Mouse (Mus musculus): Measurements from ENCODE around the gene Spred2. TPM values are rescaled to one million over a fixed set of nuclear protein-coding genes. Genes with fewer than 3 reads are reported as not detected.

Spred2 gene
- polyA plus RNA-seq, 1 experiment from 2014 or later, result 5.7 TPM

GRCm38 (mm10) chr11:20020720-20021119 lies 96.5 kb downstream of the Spred2 start:
- peaks cover 74% of the 10 kb centered on the region for H3K36me3 ChIP-seq (ENCODE audit: control insufficient read depth, insufficient read depth)
- 98% methylated on average over 35 of the region's 35 CpGs for WGBS

GRCm38 (mm10) chr11:20022462-20022861 lies 98.3 kb downstream of the Spred2 start:
- no peak for ATAC-seq
- H3K27me3 ChIP-seq (replicated peaks; ENCODE audit: control insufficient read depth, insufficient read depth, low read length), result no peaks in the 10 kb centered on the region
- H3K9ac ChIP-seq (ENCODE audit: low read depth, low read length), result no peak overlapping the region
- no peak overlapping the region for H3K4me3 ChIP-seq (ENCODE audit: low read depth, low read length)
- TF ChIP-seq CTCF (IDR thresholded peaks at IDR 0.05; ENCODE audit: low read depth), result no peak
- no peak overlapping the region for H3K4me2 ChIP-seq (replicated peaks; ENCODE audit: low read depth)
- 94% methylated on average over 2 of the region's 2 CpGs for WGBS
- H3K4me1 ChIP-seq (replicated peaks; ENCODE audit: control insufficient read depth, insufficient read depth, low read length), result no peaks in the 10 kb centered on the region
- H3K9me3 ChIP-seq (ENCODE audit: control insufficient read depth), result peaks cover 8% of the 10 kb centered on the region
- no peak overlapping the region for H3K27ac ChIP-seq (ENCODE audit: low read depth, low read length)
- H3K36me3 ChIP-seq (ENCODE audit: control insufficient read depth, insufficient read depth), result peaks cover 65% of the 10 kb centered on the region

More at GRCm38 (mm10) chr11:20020720-20021119, 96.5 kb downstream of the Spred2 start:
- H3K27me3 ChIP-seq (replicated peaks; ENCODE audit: control insufficient read depth, insufficient read depth, low read length), result no peaks in the 10 kb centered on the region
- no peak overlapping the region for H3K4me2 ChIP-seq (replicated peaks; ENCODE audit: low read depth)
- H3K4me3 ChIP-seq (ENCODE audit: low read depth, low read length), result no peak overlapping the region
- no peak for ATAC-seq
- peaks cover 8% of the 10 kb centered on the region for H3K9me3 ChIP-seq (ENCODE audit: control insufficient read depth)
- H3K27ac ChIP-seq (ENCODE audit: low read depth, low read length), result peak overlapping the region; percentile 46
- TF ChIP-seq CTCF (IDR thresholded peaks at IDR 0.05; ENCODE audit: low read depth), result no peak
- no peaks in the 10 kb centered on the region for H3K4me1 ChIP-seq (replicated peaks; ENCODE audit: control insufficient read depth, insufficient read depth, low read length)
- H3K9ac ChIP-seq (ENCODE audit: low read depth, low read length), result no peak overlapping the region

- ATAC-seq, result no peak
- H3K9ac ChIP-seq (ENCODE audit: low read depth, low read length), result no peak overlapping the region
- H3K27me3 ChIP-seq (replicated peaks; ENCODE audit: control insufficient read depth, insufficient read depth, low read length), result no peaks in the 10 kb centered on the region
- peaks cover 8% of the 10 kb centered on the region for H3K9me3 ChIP-seq (ENCODE audit: control insufficient read depth)
- TF ChIP-seq CTCF (IDR thresholded peaks at IDR 0.05; ENCODE audit: low read depth), result no peak
- H3K27ac ChIP-seq (ENCODE audit: low read depth, low read length), result no peak overlapping the region
- H3K4me3 ChIP-seq (ENCODE audit: low read depth, low read length), result no peak overlapping the region
- no peak overlapping the region for H3K4me2 ChIP-seq (replicated peaks; ENCODE audit: low read depth)
- no peaks in the 10 kb centered on the region for H3K4me1 ChIP-seq (replicated peaks; ENCODE audit: control insufficient read depth, insufficient read depth, low read length)
- peaks cover 62% of the 10 kb centered on the region for H3K36me3 ChIP-seq (ENCODE audit: control insufficient read depth, insufficient read depth)
- 95% methylated on average over 14 of the region's 14 CpGs for WGBS
Observed at GRCm38 (mm10) chr11:20022911-20023482, 98.8 kb downstream of the Spred2 start.

GRCm38 (mm10) chr11:20025899-20026298 lies 101.7 kb downstream of the Spred2 start:
- no peak overlapping the region for H3K9ac ChIP-seq (ENCODE audit: low read depth, low read length)
- no peak overlapping the region for H3K4me3 ChIP-seq (ENCODE audit: low read depth, low read length)
- no peaks in the 10 kb centered on the region for H3K4me1 ChIP-seq (replicated peaks; ENCODE audit: control insufficient read depth, insufficient read depth, low read length)
- no peak overlapping the region for H3K27ac ChIP-seq (ENCODE audit: low read depth, low read length)
- ATAC-seq, result no peak
- peak; percentile 31; the same call in 1 of the 2 replicates for TF ChIP-seq CTCF (IDR thresholded peaks at IDR 0.05; ENCODE audit: low read depth)
- whole genome bisulfite sequencing, result 59% methylated on average over 11 of the region's 11 CpGs
- H3K36me3 ChIP-seq (ENCODE audit: control insufficient read depth, insufficient read depth), result peaks cover 33% of the 10 kb centered on the region
- no peak overlapping the region for H3K4me2 ChIP-seq (replicated peaks; ENCODE audit: low read depth)
- no peaks in the 10 kb centered on the region for H3K27me3 ChIP-seq (replicated peaks; ENCODE audit: control insufficient read depth, insufficient read depth, low read length)
- no peaks in the 10 kb centered on the region; the same call in 1 of the 2 replicates for H3K9me3 ChIP-seq (ENCODE audit: control insufficient read depth)

GRCm38 (mm10) chr11:20027719-20028118 lies 103.5 kb downstream of the Spred2 start:
- no peaks in the 10 kb centered on the region for H3K9me3 ChIP-seq (ENCODE audit: control insufficient read depth)
- ATAC-seq, result 0 out of 2 replicates have a peak, but pooled peaks have one; percentile 28
- H3K4me3 ChIP-seq (ENCODE audit: low read depth, low read length), result no peak overlapping the region
- no peaks in the 10 kb centered on the region for H3K4me1 ChIP-seq (replicated peaks; ENCODE audit: control insufficient read depth, insufficient read depth, low read length)
- H3K27me3 ChIP-seq (replicated peaks; ENCODE audit: control insufficient read depth, insufficient read depth, low read length), result no peaks in the 10 kb centered on the region
- no peak overlapping the region for H3K9ac ChIP-seq (ENCODE audit: low read depth, low read length)
- no peak for TF ChIP-seq CTCF (IDR thresholded peaks at IDR 0.05; ENCODE audit: low read depth)
- H3K27ac ChIP-seq (ENCODE audit: low read depth, low read length), result no peak overlapping the region
- no peak overlapping the region for H3K4me2 ChIP-seq (replicated peaks; ENCODE audit: low read depth)
- H3K36me3 ChIP-seq (ENCODE audit: control insufficient read depth, insufficient read depth), result peaks cover 18% of the 10 kb centered on the region; the same call in 1 of the 2 replicates
- WGBS, result 52% methylated on average over 9 of the region's 9 CpGs

GRCm38 (mm10) chr11:20028396-20028795 lies 104.2 kb downstream of the Spred2 start:
- Histone ChIP-seq H3K36me3 (ENCODE audit: control insufficient read depth, insufficient read depth) (peaks cover 11% of the 10 kb centered on the region; the same call in 1 of the 2 replicates), H3K27ac (ENCODE audit: low read depth, low read length) (no peak overlapping the region), H3K9ac (ENCODE audit: low read depth, low read length) (no peak overlapping the region), H3K27me3 (replicated peaks; ENCODE audit: control insufficient read depth, insufficient read depth, low read length) (no peaks in the 10 kb centered on the region), H3K4me2 (replicated peaks; ENCODE audit: low read depth) (no peak overlapping the region), H3K4me3 (ENCODE audit: low read depth, low read length) (no peak overlapping the region), H3K9me3 (ENCODE audit: control insufficient read depth) (no peaks in the 10 kb centered on the region), H3K4me1 (replicated peaks; ENCODE audit: control insufficient read depth, insufficient read depth, low read length) (no peaks in the 10 kb centered on the region)
- WGBS, result 93% methylated on average over 6 of the region's 6 CpGs
- no peak for ATAC-seq
- TF ChIP-seq CTCF (IDR thresholded peaks at IDR 0.05; ENCODE audit: low read depth), result no peak
